Mouse (Mus musculus): Measurements from ENCODE around the gene Lbx1. TPM values are rescaled to one million over a fixed set of nuclear protein-coding genes. Genes with fewer than 3 reads are reported as not detected.

Gene Lbx1
- 0.17 and 0.27 TPM in 2 replicates for polyA plus RNA-seq (2015; fragmentation: Nextera tagmentation; extraction: Ambion mirVana)

DNA sequence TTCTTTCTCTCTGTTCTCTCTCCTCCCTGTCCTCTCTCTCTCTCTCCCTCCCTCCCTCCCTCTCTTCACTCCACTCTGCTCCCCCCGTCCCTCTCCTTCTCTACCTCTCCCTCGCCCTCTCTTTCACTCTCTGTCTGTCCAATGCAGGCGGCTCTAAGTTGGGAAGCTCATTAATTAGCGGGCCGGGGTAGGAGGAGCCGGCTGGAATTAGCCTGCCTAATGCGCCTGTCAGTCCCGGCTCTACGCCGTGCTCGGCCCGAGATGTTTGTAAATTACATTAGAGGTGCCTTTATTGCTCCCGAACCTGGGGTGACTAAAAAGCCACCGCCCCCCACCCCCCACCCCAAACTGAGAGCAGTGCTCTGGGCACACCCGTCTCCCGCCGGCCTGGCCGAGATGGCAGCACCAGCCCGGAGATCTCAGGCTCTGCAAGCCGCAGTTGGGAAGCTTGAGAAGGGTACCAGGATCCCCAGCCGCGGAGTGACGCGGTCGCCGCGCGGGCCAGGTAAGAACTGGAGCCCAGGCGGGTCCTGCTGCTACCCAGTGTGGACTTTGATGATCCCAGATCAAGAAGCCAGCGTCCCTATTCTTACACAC lies at the start of gene Lbx1:
Gene Lbx1 (minus strand): TSS at position 47 of the 597 bp plus-strand sequence.
- Histone ChIP-seq H3K4me1 (peaks cover 36% of the 10 kb centered on the region), H3K27me3 (peaks cover 99% of the 10 kb centered on the region), H3K36me3 (no peaks in the 10 kb centered on the region), H3K27ac (no peak within 1 kb of the TSS), H3K9me3 (no peaks in the 10 kb centered on the region), H3K4me3 (peak within 1 kb of the TSS; percentile 37), H3K9ac (peak within 1 kb of the TSS; percentile 12; the same call in 1 of the 2 replicates), H3K4me2 (peak within 1 kb of the TSS; percentile 61)
- WGBS = under 1% methylated on average over 30 of the region's 30 CpGs
- ATAC-seq (ENCODE audit: insufficient number of reproducible peaks, insufficient read depth, low FRiP score, low TSS enrichment, low read depth) = no peak

DNA sequence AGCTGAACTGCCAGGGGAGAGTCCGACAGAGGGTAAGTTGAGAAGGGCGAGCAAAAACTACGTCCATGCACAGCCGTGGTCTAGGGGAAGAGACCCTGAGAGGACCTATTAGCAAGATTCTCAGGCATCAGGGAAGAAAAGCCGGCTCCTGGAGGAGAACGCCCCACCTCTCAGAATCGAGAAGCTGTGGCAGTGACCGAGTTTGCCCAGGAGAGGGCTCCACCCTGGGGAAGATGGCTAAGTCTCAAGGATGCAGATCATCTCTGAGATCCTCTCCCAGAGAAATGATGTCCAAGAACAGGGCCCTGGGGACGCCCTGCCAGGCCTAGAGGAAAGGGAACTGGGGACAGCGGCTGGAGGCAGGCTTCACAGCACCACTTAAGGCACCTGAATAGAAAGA lies 47.7 kb upstream of the Lbx1 start:
- 6% methylated on average over 10 of the region's 10 CpGs for WGBS
- no peak for ATAC-seq (ENCODE audit: insufficient number of reproducible peaks, insufficient read depth, low FRiP score, low TSS enrichment, low read depth)
- no peaks in the 10 kb centered on the region for H3K9me3 ChIP-seq
- no peak overlapping the region for H3K4me3 ChIP-seq
- peaks cover 8% of the 10 kb centered on the region for H3K27me3 ChIP-seq
- peaks cover 8% of the 10 kb centered on the region; the same call in 1 of the 2 replicates for H3K4me1 ChIP-seq
- H3K27ac ChIP-seq = no peak overlapping the region
- H3K9ac ChIP-seq = 0 out of 2 replicates have a peak overlapping the region, but pooled peaks have one; percentile 11
- H3K4me2 ChIP-seq = peak overlapping the region; percentile 35
- H3K36me3 ChIP-seq = no peaks in the 10 kb centered on the region

- no peak overlapping the region for H3K4me2 ChIP-seq
- no peak overlapping the region for H3K4me3 ChIP-seq
- H3K9me3 ChIP-seq = no peaks in the 10 kb centered on the region
- no peaks in the 10 kb centered on the region for H3K36me3 ChIP-seq
- no peak overlapping the region for H3K27ac ChIP-seq
- no peak for ATAC-seq (ENCODE audit: insufficient number of reproducible peaks, insufficient read depth, low FRiP score, low TSS enrichment, low read depth)
- H3K9ac ChIP-seq = no peak overlapping the region
- H3K27me3 ChIP-seq = peaks cover 4% of the 10 kb centered on the region; the same call in 1 of the 2 replicates
- peaks cover 14% of the 10 kb centered on the region for H3K4me1 ChIP-seq
- 63% methylated on average over 4 of the region's 4 CpGs for WGBS
Measured at GRCm38 (mm10) chr19:45276196-45276595, 40.6 kb upstream of the Lbx1 start.

DNA sequence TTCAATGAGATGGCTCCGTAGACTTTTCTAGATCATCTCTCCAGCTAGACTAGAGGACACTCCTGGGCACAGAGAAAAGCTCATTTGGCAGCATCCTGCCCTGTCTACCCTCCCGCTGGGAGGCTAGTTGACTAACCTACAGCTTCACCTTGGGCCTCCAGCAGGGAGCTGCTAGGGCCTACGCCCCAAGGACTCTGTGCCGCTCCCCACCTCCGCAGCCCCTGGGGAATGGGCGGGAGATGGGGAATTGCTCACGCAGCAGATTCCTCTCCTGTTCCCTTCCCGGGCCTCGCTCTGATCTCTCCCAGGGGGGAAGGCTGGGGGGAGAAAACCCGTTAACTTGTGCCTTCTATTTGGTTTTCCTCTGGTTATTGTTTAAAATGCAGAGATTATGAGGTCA lies 36.4 kb upstream of the Lbx1 start:
- WGBS = 16% methylated on average over 10 of the region's 10 CpGs
- Histone ChIP-seq H3K4me1 (peaks cover 24% of the 10 kb centered on the region), H3K9ac (no peak overlapping the region), H3K27me3 (peaks cover 8% of the 10 kb centered on the region; the same call in 1 of the 2 replicates), H3K4me3 (no peak overlapping the region), H3K36me3 (no peaks in the 10 kb centered on the region), H3K27ac (no peak overlapping the region), H3K9me3 (no peaks in the 10 kb centered on the region), H3K4me2 (no peak overlapping the region)
- no peak for ATAC-seq (ENCODE audit: insufficient number of reproducible peaks, insufficient read depth, low FRiP score, low TSS enrichment, low read depth)

- 73% methylated on average over 10 of the region's 10 CpGs for WGBS
- peaks cover 7% of the 10 kb centered on the region; the same call in 1 of the 2 replicates for H3K27me3 ChIP-seq
- H3K4me2 ChIP-seq = no peak overlapping the region
- H3K36me3 ChIP-seq = no peaks in the 10 kb centered on the region
- H3K9ac ChIP-seq = no peak overlapping the region
- no peaks in the 10 kb centered on the region for H3K9me3 ChIP-seq
- no peak for ATAC-seq (ENCODE audit: insufficient number of reproducible peaks, insufficient read depth, low FRiP score, low TSS enrichment, low read depth)
- no peaks in the 10 kb centered on the region for H3K4me1 ChIP-seq
- H3K27ac ChIP-seq = no peak overlapping the region
- no peak overlapping the region for H3K4me3 ChIP-seq
Measured at GRCm38 (mm10) chr19:45262995-45263394, 27.4 kb upstream of the Lbx1 start.

GRCm38 (mm10) chr19:45257414-45258326 lies 22.1 kb upstream of the Lbx1 start:
- Histone ChIP-seq H3K27ac (no peak overlapping the region), H3K9me3 (no peaks in the 10 kb centered on the region), H3K4me2 (0 out of 2 replicates have a peak overlapping the region, but pooled peaks have one; percentile 16), H3K4me1 (peaks cover 7% of the 10 kb centered on the region), H3K27me3 (peaks cover 20% of the 10 kb centered on the region), H3K36me3 (no peaks in the 10 kb centered on the region), H3K9ac (no peak overlapping the region), H3K4me3 (no peak overlapping the region)
- ATAC-seq (ENCODE audit: insufficient number of reproducible peaks, insufficient read depth, low FRiP score, low TSS enrichment, low read depth) = no peak
- WGBS = 46% methylated on average over 15 of the region's 15 CpGs

GRCm38 (mm10) chr19:45254806-45255205 lies 19.2 kb upstream of the Lbx1 start:
- Histone ChIP-seq H3K36me3 (no peaks in the 10 kb centered on the region), H3K4me3 (no peak overlapping the region), H3K9me3 (no peaks in the 10 kb centered on the region), H3K9ac (no peak overlapping the region), H3K27me3 (peaks cover 37% of the 10 kb centered on the region), H3K27ac (no peak overlapping the region), H3K4me2 (no peak overlapping the region), H3K4me1 (peaks cover 7% of the 10 kb centered on the region)
- ATAC-seq (ENCODE audit: insufficient number of reproducible peaks, insufficient read depth, low FRiP score, low TSS enrichment, low read depth) = no peak
- 75% methylated on average over 7 of the region's 7 CpGs for WGBS

GRCm38 (mm10) chr19:45252436-45252835 lies 16.8 kb upstream of the Lbx1 start:
- H3K9ac ChIP-seq = no peak overlapping the region
- H3K36me3 ChIP-seq = no peaks in the 10 kb centered on the region
- H3K27me3 ChIP-seq = peaks cover 45% of the 10 kb centered on the region
- H3K4me3 ChIP-seq = no peak overlapping the region
- H3K27ac ChIP-seq = no peak overlapping the region
- 56% methylated on average over 3 of the region's 3 CpGs for WGBS
- no peak overlapping the region for H3K4me2 ChIP-seq
- no peaks in the 10 kb centered on the region for H3K9me3 ChIP-seq
- H3K4me1 ChIP-seq = peaks cover 3% of the 10 kb centered on the region
- ATAC-seq (ENCODE audit: insufficient number of reproducible peaks, insufficient read depth, low FRiP score, low TSS enrichment, low read depth) = no peak

DNA sequence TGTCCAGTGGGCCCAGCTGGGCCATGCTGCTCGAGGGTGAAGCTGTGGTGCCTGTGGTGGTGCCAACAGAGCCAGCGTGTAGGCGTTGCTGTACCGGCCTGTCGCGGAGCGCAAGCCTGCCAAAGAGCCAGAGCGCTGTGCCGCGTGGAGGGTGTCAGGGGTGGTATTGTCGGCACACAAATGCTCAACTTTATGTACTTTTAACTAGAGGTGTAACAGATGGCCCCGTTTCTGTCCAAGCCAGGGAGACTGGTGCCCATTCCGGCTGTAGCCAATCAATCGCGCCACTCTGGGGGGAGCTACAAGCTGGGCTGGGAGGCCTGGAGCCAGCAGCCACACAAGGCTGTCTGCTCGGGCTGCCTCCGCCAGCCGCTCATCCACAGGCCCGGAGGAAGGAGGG lies 13.1 kb upstream of the Lbx1 start:
- ATAC-seq (ENCODE audit: insufficient number of reproducible peaks, insufficient read depth, low FRiP score, low TSS enrichment, low read depth) = no peak
- Histone ChIP-seq H3K4me2 (no peak overlapping the region), H3K27ac (no peak overlapping the region), H3K4me3 (no peak overlapping the region), H3K9ac (no peak overlapping the region), H3K9me3 (no peaks in the 10 kb centered on the region), H3K36me3 (no peaks in the 10 kb centered on the region), H3K4me1 (peaks cover 3% of the 10 kb centered on the region; the same call in 1 of the 2 replicates), H3K27me3 (peaks cover 78% of the 10 kb centered on the region)
- WGBS = 76% methylated on average over 19 of the region's 19 CpGs

DNA sequence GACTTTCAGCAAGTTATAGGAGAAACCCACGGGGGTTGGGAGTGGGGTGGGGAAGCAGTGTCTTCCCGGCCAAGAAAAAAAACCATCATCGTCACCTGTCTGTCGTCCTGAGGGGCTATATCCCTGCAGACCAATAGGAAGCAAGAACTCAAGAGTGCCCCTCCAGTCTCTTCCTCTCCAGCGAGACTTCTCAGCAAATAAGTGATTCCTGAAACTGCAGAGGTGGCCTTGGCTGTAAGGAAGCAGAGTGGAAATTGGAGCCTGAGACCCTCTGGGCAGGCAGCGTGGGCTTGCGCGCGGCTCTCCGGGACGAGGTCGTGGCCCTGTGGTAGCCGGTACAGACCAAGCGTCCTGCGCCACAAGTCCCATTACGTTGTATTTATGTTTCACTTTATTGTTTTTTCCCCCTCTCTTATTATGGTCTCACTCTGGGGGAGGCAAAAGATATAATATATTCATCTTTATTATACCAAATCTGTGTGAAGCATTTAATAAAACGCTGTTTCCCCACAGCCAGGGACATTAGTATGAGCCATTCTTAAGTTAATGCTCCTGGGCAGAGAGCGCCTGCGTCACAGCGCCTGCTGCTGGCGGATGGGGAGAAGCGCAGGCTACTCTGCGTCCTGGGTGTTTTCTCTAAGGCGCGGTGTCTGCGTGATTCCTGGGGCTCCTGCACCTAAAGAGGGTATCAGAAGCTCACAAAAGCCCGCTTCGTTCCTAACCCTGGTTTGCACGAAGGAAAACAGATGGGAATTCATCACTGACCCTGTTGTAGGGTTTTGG lies 8.5 kb upstream of the Lbx1 start:
- no peak overlapping the region for H3K4me3 ChIP-seq

DNA sequence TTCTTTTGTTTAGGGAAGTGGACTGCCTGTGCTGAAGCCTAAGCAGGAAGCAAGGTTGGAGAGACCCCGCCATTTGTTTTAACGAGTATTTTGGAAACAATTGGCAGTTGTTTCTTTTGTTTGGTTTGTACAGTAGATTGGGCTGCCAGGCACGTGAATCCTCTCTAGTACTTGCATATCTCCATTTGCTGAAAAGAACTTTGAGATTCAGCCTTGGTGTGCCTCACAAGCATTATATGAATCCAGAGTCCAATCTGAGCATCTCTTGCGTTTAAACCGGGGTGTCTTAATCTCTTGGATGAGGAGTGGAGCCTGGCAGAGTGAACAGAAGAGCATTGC lies 7.6 kb upstream of the Lbx1 start:
- no peak for ATAC-seq (ENCODE audit: insufficient number of reproducible peaks, insufficient read depth, low FRiP score, low TSS enrichment, low read depth)
- H3K27ac ChIP-seq = no peak overlapping the region
- no peaks in the 10 kb centered on the region for H3K36me3 ChIP-seq
- no peak overlapping the region for H3K9ac ChIP-seq
- peaks cover 13% of the 10 kb centered on the region for H3K4me1 ChIP-seq
- 1% methylated on average over 5 of the region's 5 CpGs for WGBS
- H3K27me3 ChIP-seq = peaks cover 93% of the 10 kb centered on the region
- no peaks in the 10 kb centered on the region for H3K9me3 ChIP-seq
- no peak overlapping the region for H3K4me2 ChIP-seq
- 0 out of 2 replicates have a peak overlapping the region, but pooled peaks have one; percentile 4 for H3K4me3 ChIP-seq

More for the DNA sequence above, 8.5 kb upstream of the Lbx1 start:
- Histone ChIP-seq H3K27ac (no peak overlapping the region), H3K9ac (no peak overlapping the region), H3K36me3 (no peaks in the 10 kb centered on the region), H3K27me3 (peaks cover 93% of the 10 kb centered on the region), H3K4me2 (0 out of 2 replicates have a peak overlapping the region, but pooled peaks have one; percentile 18), H3K9me3 (no peaks in the 10 kb centered on the region), H3K4me1 (peaks cover 13% of the 10 kb centered on the region)
- no peak for ATAC-seq (ENCODE audit: insufficient number of reproducible peaks, insufficient read depth, low FRiP score, low TSS enrichment, low read depth)
- under 1% methylated on average over 29 of the region's 29 CpGs for WGBS
